Mouse (Mus musculus) ES-E14 (cell line): ENCODE results near the gene Phxr2. TPM values are rescaled to one million over a fixed set of nuclear protein-coding genes. Genes with fewer than 3 reads are reported as not detected.

ENCODE experiments used
- DNase-seq: peaks from one replicate; pipeline ENCODE4 v3.0.0-alpha.2; 2013; ENCODE audit warnings: low read depth, low spot score
- H3K27ac ChIP-seq: 2 replicates; pipeline ENCODE4 v1.5.1; 2012; ENCODE audit warnings: low read depth, mild to moderate bottlenecking, low read length, moderate library complexity, mixed read lengths; ENCODE audit not compliant: poor library complexity, insufficient read depth, severe bottlenecking
- H3K36me3 ChIP-seq: 2 replicates; pipeline ENCODE4 v1.6.1; 2012; ENCODE audit warnings: mild to moderate bottlenecking, low read length, moderate library complexity, mixed read lengths; ENCODE audit not compliant: control insufficient read depth, poor library complexity, insufficient read depth, severe bottlenecking
- H3K4me1 ChIP-seq, 2 experiments: fragments of 150-350 bp in 1 of 2; sonication (generic) in 1 of 2; 2 replicates each; pipeline ENCODE4 v1.6.1; 2012; ENCODE audit warnings: low read length in 2 of 2, mild to moderate bottlenecking in 1 of 2, mixed read lengths in 1 of 2; ENCODE audit not compliant: control insufficient read depth in 2 of 2, insufficient read depth in 2 of 2, poor library complexity in 1 of 2
- H3K4me3 ChIP-seq, 2 experiments: fragments of 150-350 bp in 1 of 2; sonication (generic) in 1 of 2; 2 replicates each; pipeline ENCODE4 v1.5.1; 2012; ENCODE audit warnings: low read length in 2 of 2, low read depth in 1 of 2, mild to moderate bottlenecking in 1 of 2, mixed read lengths in 1 of 2; ENCODE audit not compliant: insufficient read depth in 1 of 2, poor library complexity in 1 of 2, severe bottlenecking in 1 of 2
- H3K9ac ChIP-seq: 2 replicates; pipeline ENCODE4 v1.6.1; 2012; ENCODE audit warnings: low read depth, mild to moderate bottlenecking, low read length, mixed read lengths; ENCODE audit not compliant: poor library complexity, insufficient read depth, severe bottlenecking
- H3K9me3 ChIP-seq: fragments of 150-350 bp; sonication (generic); 2 replicates; pipeline ENCODE4 v1.6.1; 2012; ENCODE audit warnings: low read depth, mild to moderate bottlenecking, low read length; ENCODE audit not compliant: control insufficient read depth, insufficient read depth
- CHD2 ChIP-seq: IDR thresholded peaks from 2 replicates; pipeline ENCODE4 v1.6.1; 2014; ENCODE audit warnings: mild to moderate bottlenecking, low read depth, low read length, inconsistent platforms
- HCFC1 ChIP-seq: IDR thresholded peaks from 2 replicates; pipeline ENCODE4 v1.6.1; 2012; ENCODE audit warnings: low read length, inconsistent platforms, borderline replicate concordance; ENCODE audit not compliant: insufficient read depth
- MAFK ChIP-seq: IDR thresholded peaks from 2 replicates; pipeline ENCODE4 v1.6.1; 2014; ENCODE audit warnings: mild to moderate bottlenecking, low read depth, low read length, inconsistent platforms; ENCODE audit not compliant: insufficient read depth
- ZC3H11A ChIP-seq: IDR thresholded peaks from 2 replicates; pipeline ENCODE4 v1.6.1; 2012; ENCODE audit warnings: low read depth, mild to moderate bottlenecking, inconsistent platforms, low read length, borderline replicate concordance
- ZNF384 ChIP-seq: IDR thresholded peaks from 2 replicates; pipeline ENCODE4 v1.6.1; 2012; ENCODE audit warnings: low read depth, low read length, inconsistent platforms
- in situ Hi-C, 2 experiments: fragments of 600-800 bp; cut with MboI; formaldehyde crosslinking; loops; one replicate each; pipeline ENCODE4 v1.15.1; 2025; ENCODE audit warnings: low sequenced_read_pairs in 2 of 2, inconsistent platforms in 1 of 2; ENCODE audit not compliant: unreplicated experiment in 2 of 2
- total RNA-seq: library from RNA; depleted of rRNA; stranded (reverse); fragments of 300-350 nt; gene quantifications from 2 replicates; pipeline ENCODE4 v1.2.3, GENCODE M21; 2012; rRNA removed

The Phxr2 gene
- total RNA-seq: not detected in 2 replicates

- H3K4me1 ChIP-seq: peaks cover 0 to 1% of the 10 kb centered on the region in 2 experiments; a peak in 1 of 4 replicates
- H3K36me3 ChIP-seq: peaks cover 3% of the 10 kb centered on the region; the same call in 1 of the 2 replicates
- in situ Hi-C loops: no loop called here
- H3K9me3 ChIP-seq: no peaks in the 10 kb centered on the region
- no peak within 1 kb of the TSS for H3K4me3 ChIP-seq
- H3K27ac ChIP-seq: no peak within 1 kb of the TSS
- H3K9ac ChIP-seq: no peak within 1 kb of the TSS
- TF ChIP-seq HCFC1 (no peak), ZC3H11A (no peak), ZNF384 (no peak), MAFK (no peak), CHD2 (no peak)
- DNase-seq: no peak
These were observed at the start of gene Phxr2 for GRCm38 (mm10) chr10:99126225-99126624. Phxr2 (minus strand) TSS chr10:99126325.

- in situ Hi-C loops: no loop called here
- H3K27ac ChIP-seq: no peak overlapping the region
- no peak overlapping the region for H3K4me3 ChIP-seq
- TF ChIP-seq MAFK (no peak), CHD2 (no peak), HCFC1 (no peak), ZNF384 (no peak), ZC3H11A (no peak)
- no peaks in the 10 kb centered on the region for H3K36me3 ChIP-seq
- H3K9ac ChIP-seq: no peak overlapping the region
- H3K4me1 ChIP-seq: peaks cover 2 to 4% of the 10 kb centered on the region in 2 experiments; a peak in 1 of 4 replicates
- DNase-seq: no peak
- no peaks in the 10 kb centered on the region for H3K9me3 ChIP-seq
These were observed 46.9 kb upstream of the Phxr2 start for GRCm38 (mm10) chr10:99172906-99173507.

GRCm38 (mm10) chr10:99171961-99172497 is 45.9 kb upstream of the Phxr2 start:
- Histone ChIP-seq H3K4me1 (peaks cover 2 to 4% of the 10 kb centered on the region in 2 experiments; a peak in 1 of 4 replicates), H3K9ac (peak overlapping the region; percentile 43; the same call in 1 of the 2 replicates), H3K27ac (no peak overlapping the region), H3K4me3 (peak overlapping the region in 1 of 2 experiments; percentile 17; a peak in 1 of 4 replicates), H3K36me3 (no peaks in the 10 kb centered on the region), H3K9me3 (no peaks in the 10 kb centered on the region)
- DNase-seq: no peak
- in situ Hi-C loops: no loop called here
- TF ChIP-seq ZC3H11A (no peak), MAFK (no peak), CHD2 (no peak), HCFC1 (no peak), ZNF384 (no peak)

- H3K9ac ChIP-seq: no peak overlapping the region
- no peak for DNase-seq
- H3K27ac ChIP-seq: no peak overlapping the region
- peaks cover 2 to 4% of the 10 kb centered on the region in 2 experiments; a peak in 1 of 4 replicates for H3K4me1 ChIP-seq
- in situ Hi-C loops: no loop called here
- no peaks in the 10 kb centered on the region for H3K36me3 ChIP-seq
- no peak overlapping the region for H3K4me3 ChIP-seq
- TF ChIP-seq ZC3H11A (no peak), MAFK (no peak), HCFC1 (no peak), CHD2 (no peak), ZNF384 (no peak)
- no peaks in the 10 kb centered on the region for H3K9me3 ChIP-seq
These were observed 43.6 kb upstream of the Phxr2 start for GRCm38 (mm10) chr10:99169765-99170129.
